13 mouse cellular contexts compared by ENCODE assay signal in the genomic region with DNA sequence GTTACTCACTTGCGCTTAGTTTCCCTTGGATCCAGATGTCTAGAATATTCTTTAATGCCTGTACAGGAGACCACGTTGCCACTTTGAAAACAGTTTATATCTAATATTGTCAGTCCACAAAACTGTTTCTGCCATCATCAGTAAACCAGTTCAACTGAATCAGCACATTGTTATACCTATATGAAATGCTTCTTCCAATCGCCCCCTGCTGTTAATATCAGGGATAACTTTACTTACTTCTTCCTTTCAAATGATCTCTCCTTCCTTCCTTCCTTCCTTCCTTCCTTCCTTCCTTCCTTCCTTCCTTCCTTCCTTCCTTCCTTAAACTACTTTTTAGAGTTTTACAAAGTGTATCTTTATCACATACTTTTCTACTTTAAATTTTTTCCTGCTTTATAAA.
DNase-seq lines count a peak whose midpoint lies in the region; ATAC-seq and TF ChIP-seq lines count a peak whose summit lies in the region.
"Had no signal": no experiment of that assay in that cellular context is flagged by ENCODE, and none has a peak within 500 bp of the region (broad histone marks: within the 10 kb centered on the region; RNA-seq: fewer than 3 reads in every experiment).

No protein-coding gene starts in this region.

- H3K4me1 ChIP-seq in intestine, postnatal 0 days (replicated peaks; ENCODE audit: control insufficient read depth, insufficient read depth, low read length): no peaks in the 10 kb centered on the region
- H3K4me1 ChIP-seq in intestine, embryonic 16.5 days (ENCODE audit: control insufficient read depth, insufficient read depth, low read length): no peaks in the 10 kb centered on the region
- no peaks in the 10 kb centered on the region for H3K4me1 ChIP-seq in E14TG2a.4 (replicated peaks; ENCODE audit: low read depth, low read length)
- H3K4me1 ChIP-seq: liver, embryonic 13.5 days had no signal

- no peak for ATAC-seq in intestine, postnatal 0 days
- ATAC-seq in intestine, embryonic 16.5 days: no peak
- ATAC-seq: hindbrain, embryonic 16.5 days had no signal

- no peaks in the 10 kb centered on the region for H3K36me3 ChIP-seq in intestine, postnatal 0 days (ENCODE audit: control insufficient read depth, insufficient read depth)
- H3K36me3 ChIP-seq in intestine, embryonic 16.5 days (ENCODE audit: control insufficient read depth, insufficient read depth, low read length): no peaks in the 10 kb centered on the region
- no peaks in the 10 kb centered on the region for H3K36me3 ChIP-seq in E14TG2a.4 (ENCODE audit: insufficient read depth, low read length)
- H3K36me3 ChIP-seq: liver, embryonic 13.5 days had no signal

- H3K9me3 ChIP-seq in intestine, postnatal 0 days (ENCODE audit: control insufficient read depth): no peaks in the 10 kb centered on the region
- H3K9me3 ChIP-seq in intestine, embryonic 16.5 days (ENCODE audit: control insufficient read depth, low read length): no peaks in the 10 kb centered on the region
- no peaks in the 10 kb centered on the region for H3K9me3 ChIP-seq in E14TG2a.4 (ENCODE audit: low read length)
- H3K9me3 ChIP-seq: liver, embryonic 13.5 days had no signal

- H3K27ac ChIP-seq in intestine, postnatal 0 days (ENCODE audit: low read depth, low read length): no peak overlapping the region
- H3K27ac ChIP-seq in intestine, embryonic 16.5 days (ENCODE audit: low read length): no peak overlapping the region
- H3K27ac ChIP-seq: liver, embryonic 13.5 days had no signal

- peak; percentile 60 for TF ChIP-seq CTCF in intestine, postnatal 0 days (IDR thresholded peaks at IDR 0.05; ENCODE audit: low read depth)
- TF ChIP-seq CTCF in E14TG2a.4 (conservative IDR thresholded peaks at IDR 0.05; ENCODE audit: low read length): peak; percentile 15; the same call in 1 of the 2 replicates

- no peak overlapping the region for H3K4me3 ChIP-seq in intestine, postnatal 0 days (ENCODE audit: low read depth, low read length)
- H3K4me3 ChIP-seq in intestine, embryonic 16.5 days (ENCODE audit: low read length): no peak overlapping the region
- no peak overlapping the region for H3K4me3 ChIP-seq in E14TG2a.4 (replicated peaks; ENCODE audit: low read length)
- H3K4me3 ChIP-seq: liver, embryonic 13.5 days had no signal

- peak; percentile 54 for DNase-seq in 416B (ENCODE audit: low read depth)
- peak; percentile 50 for DNase-seq in embryo, embryonic 10.5 days (ENCODE audit: low spot score)
- DNase-seq in c-Kit-positive CD71-positive TER-119-positive erythroid progenitor cells, embryonic 14.5 days (ENCODE audit: low spot score): no peak
- DNase-seq in ovary, adult 18-20 months (ENCODE audit: low spot score): no peak
- DNase-seq: adrenal gland, postnatal 36 days; cerebellum, adult 8-10 months; kidney, postnatal 14 days; liver, embryonic 13.5 days had no signal

- H3K4me2 ChIP-seq in intestine, postnatal 0 days (replicated peaks; ENCODE audit: low read depth): no peak overlapping the region
- no peak overlapping the region for H3K4me2 ChIP-seq in intestine, embryonic 16.5 days (ENCODE audit: low read depth, low read length)
- H3K4me2 ChIP-seq: heart, embryonic 11.5 days; liver, embryonic 13.5 days had no signal

- H3K27me3 ChIP-seq in intestine, postnatal 0 days (replicated peaks; ENCODE audit: control insufficient read depth, insufficient read depth, low read length): no peaks in the 10 kb centered on the region
- H3K27me3 ChIP-seq in intestine, embryonic 16.5 days (replicated peaks; ENCODE audit: control insufficient read depth, insufficient read depth, low read length): no peaks in the 10 kb centered on the region
- H3K27me3 ChIP-seq in E14TG2a.4 (ENCODE audit: insufficient read depth, low read length): no peaks in the 10 kb centered on the region
- H3K27me3 ChIP-seq: liver, embryonic 13.5 days had no signal

- no peak overlapping the region for H3K9ac ChIP-seq in intestine, postnatal 0 days (ENCODE audit: low read depth, low read length)
- no peak overlapping the region for H3K9ac ChIP-seq in intestine, embryonic 16.5 days (ENCODE audit: low read depth, low read length)
- H3K9ac ChIP-seq: liver, embryonic 13.5 days had no signal

- 47% methylated on average over 3 of the region's 3 CpGs for whole genome bisulfite sequencing in intestine, postnatal 0 days
- 50% methylated on average over 3 of the region's 3 CpGs for WGBS in intestine, embryonic 16.5 days

Comparison
In these comparisons a context has a peak if more than half of its experiments do, and no peak if none do; other contexts are left out.
1. DNase-seq: peak in 416B (single experiment) and embryo, embryonic 10.5 days (single experiment); none in c-Kit-positive CD71-positive TER-119-positive erythroid progenitor cells, embryonic 14.5 days (single experiment) and ovary, adult 18-20 months (single experiment).